Mouse (Mus musculus) splenic B cell, adult 2 months (primary cell): ENCODE measurements around the gene Gm20388.

Source experiments
- DNase-seq: peaks from one replicate; pipeline ENCODE4 v3.0.0-alpha.2; 2011; ENCODE audit warnings: low read depth, low spot score
- H3K27me3 ChIP-seq: 2 replicates; pipeline ENCODE4 v1.6.1; 2012; ENCODE audit warnings: mild to moderate bottlenecking, low read length, moderate library complexity, mixed read lengths; ENCODE audit not compliant: control insufficient read depth, poor library complexity, insufficient read depth, severe bottlenecking
- H3K36me3 ChIP-seq: 2 replicates; pipeline ENCODE4 v1.6.1; 2012; ENCODE audit warnings: mild to moderate bottlenecking, low read length, moderate library complexity, mixed read lengths; ENCODE audit not compliant: control insufficient read depth, poor library complexity, insufficient read depth, severe bottlenecking

The Gm20388 gene

GRCm38 (mm10) chr8:124234496-124234895 lies 4323.9 kb downstream of the Gm20388 start:
- DNase-seq, result no peak
- Histone ChIP-seq H3K36me3 (no peaks in the 10 kb centered on the region), H3K27me3 (no peaks in the 10 kb centered on the region)

- no peaks in the 10 kb centered on the region for H3K36me3 ChIP-seq
- H3K27me3 ChIP-seq, result no peaks in the 10 kb centered on the region
- no peak for DNase-seq
Observed at GRCm38 (mm10) chr8:124235536-124235935, 4324.9 kb downstream of the Gm20388 start.

- no peaks in the 10 kb centered on the region for H3K36me3 ChIP-seq
- DNase-seq, result no peak
- no peaks in the 10 kb centered on the region for H3K27me3 ChIP-seq
Observed at GRCm38 (mm10) chr8:124239350-124239749, 4328.7 kb downstream of the Gm20388 start.

DNA sequence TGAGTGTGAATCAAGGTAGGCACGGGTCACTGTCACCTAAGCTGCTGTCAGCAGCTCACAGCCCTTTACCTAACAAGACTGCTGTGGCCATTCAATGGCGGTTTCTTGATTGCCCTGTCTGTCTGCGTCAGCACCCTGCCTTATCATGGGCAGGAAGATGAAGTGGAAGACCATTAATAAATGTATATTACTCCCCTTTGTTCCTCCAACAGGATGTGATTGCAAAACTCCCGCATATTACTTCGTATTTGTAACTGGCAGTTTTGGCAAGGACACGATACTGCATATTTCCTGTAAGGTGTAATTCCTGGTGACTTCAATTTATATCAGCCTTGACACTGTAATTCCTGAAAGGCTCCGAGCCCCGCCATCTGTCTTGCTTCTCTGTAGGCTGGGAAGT lies 4330.3 kb downstream of the Gm20388 start:
- Histone ChIP-seq H3K36me3 (no peaks in the 10 kb centered on the region), H3K27me3 (no peaks in the 10 kb centered on the region)
- no peak for DNase-seq

GRCm38 (mm10) chr8:124242208-124242607 lies 4331.6 kb downstream of the Gm20388 start:
- Histone ChIP-seq H3K36me3 (no peaks in the 10 kb centered on the region), H3K27me3 (no peaks in the 10 kb centered on the region)
- DNase-seq, result no peak

DNA sequence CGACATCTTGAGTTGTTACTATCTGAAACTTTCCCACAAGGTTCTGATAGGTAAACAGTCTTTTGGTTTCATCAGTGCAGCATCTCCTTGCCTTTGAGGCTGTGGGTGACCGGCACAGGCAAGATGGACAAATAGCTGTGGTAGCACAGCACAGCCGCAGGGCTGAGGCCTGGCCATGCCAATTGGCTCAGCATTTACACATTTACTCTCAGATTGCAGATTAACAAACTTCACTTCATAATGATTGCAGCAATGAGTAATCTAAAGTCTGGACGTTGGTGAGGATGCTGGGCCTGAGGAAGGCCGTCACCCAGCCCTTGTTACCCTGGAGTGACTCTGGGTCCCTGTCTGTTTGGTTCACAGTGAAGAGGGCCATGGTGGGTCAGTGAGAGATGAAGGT lies 4332.3 kb downstream of the Gm20388 start:
- no peak for DNase-seq
- Histone ChIP-seq H3K36me3 (no peaks in the 10 kb centered on the region), H3K27me3 (no peaks in the 10 kb centered on the region)

GRCm38 (mm10) chr8:124247581-124247980 lies 4336.9 kb downstream of the Gm20388 start:
- DNase-seq, result no peak
- no peaks in the 10 kb centered on the region for H3K27me3 ChIP-seq
- H3K36me3 ChIP-seq, result no peaks in the 10 kb centered on the region

DNA sequence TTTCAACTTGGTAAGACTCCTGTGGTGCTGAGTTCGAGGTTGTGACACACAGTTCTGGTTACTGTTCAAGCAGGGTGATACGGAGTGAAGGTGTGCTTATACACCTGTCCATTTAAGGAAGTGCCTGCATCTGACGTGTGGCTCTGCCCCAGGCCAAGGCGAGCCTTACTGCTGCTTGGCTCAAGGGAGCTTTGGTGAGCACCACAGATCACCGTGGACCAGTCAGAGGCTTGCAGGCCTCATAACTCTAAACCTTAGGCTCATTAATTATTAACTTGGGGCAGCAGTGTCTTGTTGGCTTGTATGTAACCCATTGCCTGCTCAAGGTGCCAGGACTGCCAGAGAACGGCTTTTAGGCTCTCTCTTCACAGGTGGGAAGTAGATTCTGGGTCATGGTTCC lies 4338.0 kb downstream of the Gm20388 start:
- Histone ChIP-seq H3K27me3 (no peaks in the 10 kb centered on the region), H3K36me3 (no peaks in the 10 kb centered on the region)
- no peak for DNase-seq

DNA sequence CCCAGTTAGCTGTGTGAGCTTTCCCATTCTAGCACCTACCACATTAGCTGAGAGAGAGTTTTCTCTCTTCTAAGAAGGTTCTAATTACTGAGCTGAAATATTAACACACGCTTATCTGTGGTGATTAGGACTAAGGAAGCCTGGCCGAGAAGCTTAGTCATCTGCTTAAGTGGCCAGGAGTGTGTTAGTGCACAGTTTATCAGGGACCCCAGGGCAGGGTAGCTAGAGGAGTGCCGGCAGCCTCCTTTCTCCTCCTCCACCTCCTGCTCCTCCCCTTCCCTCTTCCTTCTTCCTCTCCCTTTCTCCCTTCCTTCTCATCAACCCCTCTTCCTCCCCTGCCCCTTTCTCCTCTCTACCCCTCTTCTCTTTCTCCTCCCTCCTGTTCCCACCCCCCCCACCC lies 4339.6 kb downstream of the Gm20388 start:
- no peaks in the 10 kb centered on the region for H3K36me3 ChIP-seq
- no peaks in the 10 kb centered on the region for H3K27me3 ChIP-seq
- no peak for DNase-seq

- Histone ChIP-seq H3K36me3 (no peaks in the 10 kb centered on the region), H3K27me3 (no peaks in the 10 kb centered on the region)
- DNase-seq, result no peak
Observed at GRCm38 (mm10) chr8:124250785-124251184, 4340.1 kb downstream of the Gm20388 start.

DNA sequence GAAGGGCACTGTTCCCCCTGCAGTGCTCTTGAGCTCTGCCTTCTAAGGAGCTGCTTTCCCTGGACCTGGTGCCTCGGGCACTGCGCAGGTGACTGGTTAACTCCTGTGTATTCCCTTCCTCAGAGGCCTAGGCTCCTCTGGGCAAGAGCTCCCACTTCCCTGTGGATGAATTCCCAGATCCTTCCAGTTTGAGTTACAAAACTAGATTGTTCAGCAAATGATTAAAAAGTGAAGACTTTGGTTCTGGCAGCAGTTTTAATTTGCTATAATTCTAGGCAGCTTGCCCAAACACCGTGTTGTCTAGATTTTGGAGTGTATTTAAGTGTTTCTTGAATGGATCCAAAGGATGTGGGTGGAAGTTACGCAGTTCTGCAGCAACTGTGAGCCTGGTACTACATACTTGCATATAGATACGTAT lies 4341.9 kb downstream of the Gm20388 start:
- no peak for DNase-seq
- Histone ChIP-seq H3K36me3 (no peaks in the 10 kb centered on the region), H3K27me3 (no peaks in the 10 kb centered on the region)

DNA sequence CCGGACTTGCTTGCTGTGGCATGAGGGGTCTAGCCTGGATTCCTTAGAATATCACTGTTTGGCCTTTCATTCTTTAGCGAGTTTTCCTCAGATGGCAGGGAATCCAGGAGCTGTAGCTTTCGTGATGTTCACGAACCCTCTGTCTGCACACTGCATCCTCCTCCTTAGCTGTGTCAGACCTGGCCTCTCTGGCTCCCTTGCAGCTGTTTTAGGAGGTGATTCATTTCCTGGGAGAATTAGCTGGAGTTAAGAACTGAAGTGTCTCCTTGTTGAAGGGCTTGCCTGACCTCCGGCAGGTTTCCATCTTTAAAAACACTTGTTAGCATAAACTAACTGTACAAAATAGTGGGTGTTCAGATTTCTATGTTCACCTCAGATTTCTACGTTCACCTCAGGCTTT lies 4343.3 kb downstream of the Gm20388 start:
- DNase-seq, result no peak
- H3K36me3 ChIP-seq, result no peaks in the 10 kb centered on the region
- H3K27me3 ChIP-seq, result no peaks in the 10 kb centered on the region

GRCm38 (mm10) chr8:124256841-124257240 lies 4346.2 kb downstream of the Gm20388 start:
- DNase-seq, result no peak
- no peaks in the 10 kb centered on the region for H3K27me3 ChIP-seq
- H3K36me3 ChIP-seq, result no peaks in the 10 kb centered on the region

DNA sequence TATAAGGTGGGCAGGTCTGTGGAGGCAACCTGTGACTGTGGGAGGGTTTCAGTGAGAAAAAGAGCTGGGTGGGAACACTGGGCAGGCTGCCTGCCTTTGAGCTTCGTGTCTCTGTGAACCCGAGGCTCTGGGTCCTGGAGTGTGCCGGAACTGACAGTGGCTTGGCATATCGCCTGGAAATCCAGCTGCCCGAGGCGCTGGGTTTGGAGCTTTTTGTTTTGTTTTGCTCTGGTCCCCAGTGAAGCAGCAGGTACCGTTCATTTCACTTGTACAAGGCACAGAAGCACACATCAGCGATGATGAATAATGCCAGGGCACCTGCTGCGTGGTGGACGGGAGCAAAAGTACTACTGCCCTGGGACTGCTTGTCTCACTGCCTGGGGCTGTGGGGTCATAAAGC lies 4346.7 kb downstream of the Gm20388 start:
- no peak for DNase-seq
- Histone ChIP-seq H3K36me3 (no peaks in the 10 kb centered on the region), H3K27me3 (no peaks in the 10 kb centered on the region)

DNA sequence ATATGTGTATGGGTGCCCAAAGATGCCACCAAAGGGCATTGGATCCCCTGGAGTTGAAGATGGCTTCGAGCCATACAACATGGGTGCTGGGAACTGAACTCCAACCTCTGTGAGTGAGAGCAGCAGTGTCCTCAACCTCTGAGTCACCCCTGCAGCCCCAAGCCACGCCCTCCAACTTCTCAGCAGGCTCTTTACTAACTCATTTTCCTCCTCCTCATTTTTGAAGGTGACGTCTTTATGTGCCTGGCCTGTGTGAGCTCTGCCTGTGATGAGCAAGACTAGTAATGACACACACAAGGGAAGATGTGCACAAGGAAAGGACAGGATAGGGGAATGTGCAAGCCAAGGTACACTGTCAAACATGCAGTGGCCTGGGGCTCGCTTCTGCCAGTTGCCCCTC lies 4348.5 kb downstream of the Gm20388 start:
- no peaks in the 10 kb centered on the region for H3K27me3 ChIP-seq
- no peak for DNase-seq
- H3K36me3 ChIP-seq, result no peaks in the 10 kb centered on the region

- Histone ChIP-seq H3K27me3 (no peaks in the 10 kb centered on the region), H3K36me3 (no peaks in the 10 kb centered on the region)
- DNase-seq, result no peak
Observed at GRCm38 (mm10) chr8:124259925-124260324, 4349.3 kb downstream of the Gm20388 start.
